Mouse (Mus musculus): ENCODE results near the gene Tcp11.
A peak's percentile ranks its signal among the peaks of the same experiment; 100 is the strongest.

Tcp11 gene

DNA sequence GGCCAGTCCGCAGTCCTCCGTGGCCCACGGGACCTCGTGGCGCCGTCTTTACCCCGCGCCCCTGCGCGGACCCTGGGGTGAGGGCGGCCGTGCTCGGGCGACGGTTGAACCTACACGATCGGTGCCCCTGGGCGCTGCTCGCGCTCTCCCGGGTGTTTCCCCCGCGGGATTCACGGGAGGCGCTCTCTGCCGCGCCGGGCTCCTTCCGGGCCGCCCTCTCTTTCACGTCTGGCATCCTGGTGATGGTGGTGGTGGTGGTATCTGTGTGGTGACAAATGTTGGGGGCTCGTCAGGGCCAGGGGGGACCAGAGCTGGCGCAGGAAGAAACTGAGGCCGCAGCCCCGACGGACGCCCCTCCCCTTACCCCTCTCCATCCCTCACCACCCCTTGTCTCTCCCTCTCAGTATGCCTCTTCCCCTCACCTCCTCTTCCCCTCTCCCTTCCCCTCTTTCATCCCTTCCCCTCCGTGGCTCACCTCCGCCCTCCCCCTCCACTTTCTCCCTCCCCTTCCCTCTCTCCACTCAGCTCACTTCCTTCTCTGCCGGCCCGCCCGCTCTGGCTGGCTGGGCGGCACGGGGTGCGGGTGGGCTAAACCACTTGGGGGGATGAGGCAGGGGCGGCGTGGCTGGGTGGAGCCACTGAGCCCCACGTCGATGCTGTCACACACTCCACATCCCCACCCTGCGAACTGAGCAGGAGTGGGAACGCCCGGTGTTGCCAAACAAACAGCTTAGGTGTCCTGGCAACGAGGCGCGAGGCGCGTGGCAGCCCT lies at the start of gene Tcp11:
Gene Tcp11, minus strand, starts transcription at position 595 of the 772 bp plus-strand sequence.
- peak; percentile 33 for DNase-seq (ENCODE audit: low spot score)

DNA sequence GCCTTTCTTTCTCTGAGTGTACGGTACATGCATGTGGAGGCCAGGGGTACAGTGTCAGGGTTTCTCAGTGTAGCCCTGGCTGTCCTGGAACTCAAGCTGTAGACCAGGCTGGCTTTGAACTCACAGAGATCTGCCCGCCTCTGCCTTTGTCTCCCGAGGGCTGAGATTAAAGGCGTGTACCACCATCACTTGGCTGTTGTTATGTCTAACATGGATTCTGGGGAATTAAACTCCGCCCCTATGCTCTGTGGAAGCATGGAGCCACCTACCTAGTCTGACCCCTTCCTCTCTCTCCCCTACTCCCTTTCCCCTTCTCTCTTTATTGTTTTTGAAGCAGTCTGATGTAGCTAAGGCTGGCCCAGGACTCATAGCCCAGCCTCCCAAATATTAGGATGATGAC lies 49.4 kb upstream of the Tcp11 start:
- no peak for DNase-seq (ENCODE audit: low spot score)

DNA sequence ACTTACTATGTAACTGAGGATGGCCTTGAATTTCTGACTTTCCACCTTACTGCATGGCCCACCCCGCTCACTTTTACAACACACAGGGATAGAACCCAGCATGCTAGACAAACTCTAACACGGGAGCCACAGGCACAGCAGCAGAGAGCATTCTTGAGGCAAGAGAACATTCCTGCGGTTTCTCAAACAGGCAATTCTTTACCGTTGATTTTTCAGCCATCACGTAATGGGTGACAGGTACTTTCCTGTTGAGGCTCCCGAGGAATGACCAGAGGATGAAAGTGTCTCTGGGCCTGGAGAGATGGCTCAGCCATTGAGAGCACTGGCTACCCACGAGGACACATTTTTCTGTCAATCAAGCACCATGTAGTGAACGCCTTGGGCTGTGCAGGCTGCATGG lies 43.9 kb upstream of the Tcp11 start:
- DNase-seq (ENCODE audit: low spot score): no peak

DNA sequence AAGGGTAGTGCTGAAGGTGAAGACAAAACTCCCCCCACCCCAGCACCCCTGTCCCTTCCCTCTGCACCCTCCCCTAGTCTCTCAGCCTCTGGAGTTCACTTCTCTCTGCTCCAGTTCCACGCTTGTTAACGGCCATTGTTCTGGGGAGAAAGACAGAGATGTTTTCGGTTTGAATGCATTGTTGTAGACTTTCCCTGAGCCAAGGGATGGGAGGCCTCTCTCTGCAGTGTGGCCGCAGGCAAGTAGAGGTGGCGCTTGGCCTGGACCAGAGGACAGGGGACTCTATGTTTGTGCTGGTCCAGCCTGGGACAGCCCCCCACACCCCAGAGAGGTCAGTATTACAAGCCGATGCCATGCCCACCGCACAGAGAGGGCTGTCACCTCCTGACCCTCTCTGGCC lies 43.2 kb upstream of the Tcp11 start:
- DNase-seq (ENCODE audit: low spot score): no peak

DNA sequence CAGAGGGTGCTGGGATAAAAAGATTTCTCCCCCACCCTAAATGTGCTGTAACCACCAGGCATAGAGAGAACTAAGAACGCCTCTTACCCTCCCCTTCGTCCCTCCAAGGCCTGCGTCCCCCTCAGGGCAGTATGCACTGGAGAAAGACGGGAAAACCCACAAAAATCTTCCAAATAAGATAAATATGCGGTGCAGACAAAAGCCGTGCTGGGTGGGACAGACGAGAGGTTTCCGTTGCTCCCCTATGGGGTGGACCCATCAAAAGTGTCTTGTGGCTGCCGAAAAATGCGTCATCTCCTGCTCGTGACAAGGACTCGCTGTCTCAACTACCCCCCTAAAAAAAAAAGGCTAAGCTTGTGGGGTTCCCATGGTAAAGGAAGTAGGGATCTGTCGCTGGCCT lies 42.5 kb upstream of the Tcp11 start:
- no peak for DNase-seq (ENCODE audit: low spot score)

DNA sequence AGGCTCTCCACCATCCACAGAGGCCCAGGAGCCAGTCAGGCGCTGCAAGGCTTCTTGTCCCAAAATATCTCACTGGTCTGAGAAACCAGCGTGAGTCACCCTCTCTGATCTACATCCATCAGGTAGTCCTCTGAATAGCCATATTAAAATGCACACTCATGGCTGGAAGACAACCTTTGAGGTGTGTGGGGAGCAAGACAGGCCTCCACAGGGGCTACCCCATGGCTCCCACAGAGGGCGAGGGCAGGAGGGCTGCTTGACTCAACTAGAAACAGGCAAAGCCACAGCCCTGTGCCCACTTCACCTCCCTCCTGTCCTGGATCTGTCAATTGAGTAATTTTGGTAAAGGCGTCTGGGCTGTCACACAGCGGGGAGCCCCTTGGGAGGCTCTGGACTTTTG lies 40.0 kb upstream of the Tcp11 start:
- no peak for DNase-seq (ENCODE audit: low spot score)

DNA sequence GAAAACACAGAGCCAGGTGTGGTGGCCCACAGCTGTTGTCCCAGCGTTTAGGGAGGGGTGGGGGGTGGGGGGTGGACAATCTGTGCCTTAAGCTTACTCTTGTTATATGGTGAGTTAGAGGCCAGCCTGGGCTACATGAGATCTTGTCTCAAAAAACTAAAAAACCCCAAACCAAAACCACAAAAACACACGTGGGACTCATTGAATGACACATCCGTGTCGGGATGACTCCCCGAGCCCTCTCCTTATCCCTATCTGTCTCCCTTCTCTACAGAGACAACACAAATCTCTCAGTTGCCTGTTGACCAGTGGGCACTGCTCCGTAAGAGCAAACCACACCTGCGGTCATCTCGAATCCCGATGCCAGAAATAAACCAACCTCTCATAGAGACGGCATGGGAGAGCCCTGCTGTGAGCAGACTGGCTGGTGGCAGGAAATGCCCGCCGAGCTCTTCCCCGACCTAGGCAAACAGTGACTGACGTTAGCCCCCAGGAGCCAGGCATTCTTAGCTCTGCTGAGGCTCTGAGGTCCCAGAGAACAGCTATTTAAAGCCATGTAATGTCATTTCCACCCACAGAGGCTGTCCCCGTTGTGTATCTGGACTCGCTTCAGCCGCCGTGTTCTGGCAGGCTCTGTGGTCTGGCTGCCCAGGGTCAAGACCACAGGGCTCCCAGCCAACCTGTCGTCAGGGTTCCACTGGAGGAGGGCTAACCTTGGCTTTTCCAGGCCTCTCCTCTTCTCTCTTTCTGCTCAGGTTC lies 37.2 kb upstream of the Tcp11 start:
- DNase-seq (ENCODE audit: low spot score): no peak

DNA sequence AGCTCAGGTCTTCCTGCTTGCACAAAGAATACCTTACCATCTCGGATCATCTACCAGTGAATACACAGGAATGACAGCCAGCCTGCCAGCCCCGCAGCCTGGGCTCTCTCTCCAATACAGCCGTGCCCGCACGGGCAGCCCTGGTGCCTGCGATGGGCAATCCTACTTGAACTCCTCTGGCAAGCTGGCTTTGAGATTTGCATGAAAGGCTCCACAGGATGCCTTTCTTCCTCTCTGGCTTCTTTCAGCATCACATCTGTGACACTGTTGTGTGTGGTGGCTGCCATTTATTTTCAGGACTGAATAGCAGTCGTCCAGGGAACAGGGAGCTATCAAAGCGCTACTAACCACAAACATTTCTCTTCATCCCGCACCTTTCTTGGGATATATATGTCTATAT lies 35.9 kb upstream of the Tcp11 start:
- no peak for DNase-seq (ENCODE audit: low spot score)

DNA sequence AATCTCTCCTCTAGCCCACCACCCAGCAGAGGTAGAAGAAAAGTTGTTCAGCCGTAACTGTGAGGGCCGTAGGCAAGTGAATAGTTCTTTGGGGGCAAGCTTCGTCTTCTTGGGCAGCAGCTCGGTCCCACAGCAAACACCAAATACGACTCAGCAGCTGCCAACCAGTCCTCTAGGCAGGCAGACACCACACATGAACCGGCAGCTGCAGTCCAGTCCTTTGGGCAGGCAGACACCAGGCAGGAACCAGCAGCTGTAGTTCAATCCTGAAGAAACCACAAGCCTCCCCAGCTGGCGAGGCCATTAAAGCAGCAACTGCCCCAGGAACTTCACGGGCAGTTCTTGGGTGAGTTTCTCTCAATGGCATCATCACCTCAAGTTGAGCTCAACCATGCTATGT lies 31.8 kb upstream of the Tcp11 start:
- no peak for DNase-seq (ENCODE audit: low spot score)

DNA sequence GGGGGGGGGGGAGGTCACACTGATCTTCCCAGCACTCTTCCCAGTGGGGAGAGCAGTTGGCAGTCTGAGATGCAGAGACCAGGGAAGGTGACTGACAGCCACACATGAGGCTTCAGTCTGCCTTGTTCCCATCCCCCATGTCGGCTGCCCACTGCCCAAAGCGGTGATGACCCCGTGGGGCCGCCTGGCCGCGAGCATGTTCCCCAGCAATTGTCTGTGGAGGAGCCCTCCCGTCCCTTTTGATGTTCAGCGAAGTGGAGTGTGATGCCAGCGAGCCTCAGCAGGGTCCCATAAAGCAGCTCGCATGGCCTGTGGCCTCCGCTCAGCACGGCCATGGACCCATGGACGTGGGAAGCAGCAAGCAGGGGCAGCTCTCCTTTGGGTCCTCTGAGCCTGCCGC lies 26.8 kb upstream of the Tcp11 start:
- DNase-seq (ENCODE audit: low spot score): no peak

DNA sequence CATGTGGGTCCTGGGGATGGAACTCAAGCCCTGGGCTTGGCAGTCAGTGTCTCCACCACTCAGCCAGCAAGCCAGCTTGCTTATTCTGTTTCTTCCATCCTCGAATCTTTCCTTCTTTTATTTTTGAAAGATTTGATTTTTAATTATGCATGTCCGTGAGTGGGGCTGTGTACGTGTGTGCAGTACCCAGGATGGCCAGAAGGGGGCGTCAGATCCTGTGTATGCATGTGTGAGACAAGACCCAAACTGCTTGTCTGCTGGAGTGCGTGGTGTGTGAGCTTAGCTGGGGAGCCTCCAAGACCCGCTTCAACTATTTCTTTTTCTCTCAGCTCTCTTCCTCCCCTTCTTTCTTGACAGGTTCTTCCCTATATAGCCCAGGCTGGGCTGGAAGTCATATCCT lies 25.9 kb upstream of the Tcp11 start:
- peak; percentile 10 for DNase-seq (ENCODE audit: low spot score)

DNA sequence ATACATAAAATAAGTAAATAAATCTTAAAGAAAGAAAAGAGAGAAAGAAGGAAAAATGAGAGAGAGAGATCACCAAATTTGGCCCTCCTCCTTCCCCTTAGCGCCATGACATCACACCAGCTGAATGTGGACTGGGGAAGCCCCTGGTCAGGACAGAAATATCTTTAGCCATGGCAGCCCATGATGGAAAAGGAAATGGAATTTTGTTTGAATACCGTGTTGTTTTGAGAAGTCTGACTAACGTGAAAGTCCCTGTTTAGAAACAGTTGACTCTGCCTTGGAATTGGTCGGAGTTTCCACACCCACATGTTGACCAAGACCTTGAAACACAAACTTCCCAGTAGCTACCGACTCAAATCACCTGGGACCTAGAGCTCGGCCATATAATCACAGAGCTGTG lies 24.0 kb upstream of the Tcp11 start:
- no peak for DNase-seq (ENCODE audit: low spot score)

DNA sequence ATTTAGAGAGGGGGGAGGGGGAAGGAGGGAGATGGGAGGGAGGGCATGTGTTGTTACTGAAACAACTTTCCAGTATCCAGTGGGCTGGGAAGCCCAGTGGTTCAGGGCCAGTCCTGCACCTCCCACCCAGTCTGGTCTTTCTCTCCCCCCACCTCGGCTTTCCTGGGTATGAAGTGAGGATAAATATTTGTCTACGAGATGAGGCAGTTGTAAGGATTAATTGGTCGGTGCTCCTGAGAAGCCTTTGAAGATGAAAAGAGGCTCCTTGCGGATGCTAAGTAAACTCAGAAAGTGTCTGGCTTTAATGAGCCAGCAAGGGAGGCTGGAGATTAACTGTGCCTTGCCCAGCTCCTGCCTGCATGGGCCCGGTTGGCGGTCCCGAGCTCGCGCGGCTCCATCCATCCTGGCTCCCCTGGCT lies 21.5 kb upstream of the Tcp11 start:
- DNase-seq (ENCODE audit: low spot score): no peak

DNA sequence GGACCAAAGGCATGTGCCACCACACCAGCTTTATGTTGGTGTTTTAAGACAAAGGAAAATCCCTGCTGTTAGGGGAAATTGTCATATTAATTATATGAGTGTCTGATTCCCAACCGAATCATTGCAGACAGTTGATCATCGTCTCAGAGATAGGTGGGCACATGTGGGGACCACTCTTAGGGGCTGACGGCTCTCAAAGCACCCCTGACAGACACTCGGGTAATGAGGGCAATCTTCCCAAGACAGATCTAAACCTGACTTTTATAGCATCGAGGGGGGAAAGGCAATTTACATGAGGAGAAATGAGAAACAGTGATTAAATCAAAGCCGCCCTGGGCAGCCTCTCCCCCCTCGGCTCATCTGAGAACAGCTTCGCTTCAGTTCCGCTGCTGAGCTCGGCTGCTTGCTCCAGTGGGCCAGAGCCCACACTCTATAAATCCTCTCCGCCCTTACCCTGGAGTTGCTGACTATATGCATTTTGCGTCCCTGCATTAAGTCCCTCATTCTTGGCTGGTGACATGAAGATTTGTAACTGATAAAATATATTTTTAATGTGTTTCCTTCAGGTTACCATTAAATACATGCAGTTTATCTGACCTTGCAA lies 20.9 kb upstream of the Tcp11 start:
- DNase-seq (ENCODE audit: low spot score): no peak

DNA sequence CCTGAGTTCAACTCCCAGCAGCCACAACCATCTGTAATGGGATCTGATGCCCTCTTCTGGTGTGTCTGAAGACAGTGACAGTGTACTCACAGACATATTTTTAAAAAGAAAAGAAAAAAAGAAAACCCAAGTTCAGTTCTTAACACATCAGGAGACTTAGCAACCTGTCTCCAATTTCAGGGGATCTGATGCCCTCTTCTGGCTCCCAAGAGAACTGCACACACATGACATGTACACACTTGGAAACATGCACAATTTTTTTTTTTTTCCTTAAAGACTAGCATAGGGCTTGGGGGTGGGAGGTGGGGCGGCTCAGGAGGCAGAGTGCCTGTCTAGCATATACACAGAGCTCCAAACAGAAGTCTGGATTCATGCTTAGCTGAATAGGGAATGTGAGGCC lies 20.2 kb upstream of the Tcp11 start:
- DNase-seq (ENCODE audit: low spot score): no peak

DNA sequence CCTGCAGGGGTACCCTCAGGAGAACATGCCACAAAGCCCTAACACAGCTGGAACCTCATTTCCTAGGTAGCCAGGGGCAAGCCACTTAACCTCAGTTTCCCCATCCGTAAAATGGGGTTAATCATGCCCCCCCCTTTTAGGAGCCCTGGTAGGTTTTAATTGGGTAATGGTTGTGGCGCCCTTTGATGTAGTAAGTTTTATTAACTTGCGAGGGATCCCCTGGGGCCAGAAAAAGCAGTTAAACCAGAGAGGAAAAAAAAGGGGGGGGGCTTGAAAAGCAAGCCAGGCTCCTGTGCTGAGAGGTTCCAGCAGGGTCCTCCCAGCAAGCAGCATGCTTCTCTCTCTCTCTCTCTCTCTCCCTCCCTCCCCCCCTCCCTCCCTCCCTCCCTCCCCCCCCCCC lies 18.6 kb upstream of the Tcp11 start:
- no peak for DNase-seq (ENCODE audit: low spot score)

DNA sequence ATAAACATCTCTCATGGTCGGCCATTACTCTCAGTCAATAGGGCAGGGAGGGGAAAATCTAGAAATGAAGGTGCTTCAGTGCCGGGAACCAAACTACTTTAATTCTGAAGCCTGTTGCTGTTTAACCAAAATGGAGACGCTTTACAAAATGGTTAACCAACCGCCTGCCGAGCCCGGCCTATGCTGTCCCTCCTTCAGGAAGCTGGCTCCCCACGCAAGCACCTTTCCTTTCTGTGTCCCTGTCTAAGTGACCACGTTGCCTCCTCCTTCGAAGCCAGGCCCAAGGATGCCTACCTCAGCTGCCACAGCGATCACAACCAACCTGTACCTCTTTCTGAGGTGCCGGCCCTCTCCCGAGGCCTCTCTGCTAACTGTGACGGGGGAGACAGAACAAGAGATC lies 16.9 kb upstream of the Tcp11 start:
- DNase-seq (ENCODE audit: low spot score): no peak

DNA sequence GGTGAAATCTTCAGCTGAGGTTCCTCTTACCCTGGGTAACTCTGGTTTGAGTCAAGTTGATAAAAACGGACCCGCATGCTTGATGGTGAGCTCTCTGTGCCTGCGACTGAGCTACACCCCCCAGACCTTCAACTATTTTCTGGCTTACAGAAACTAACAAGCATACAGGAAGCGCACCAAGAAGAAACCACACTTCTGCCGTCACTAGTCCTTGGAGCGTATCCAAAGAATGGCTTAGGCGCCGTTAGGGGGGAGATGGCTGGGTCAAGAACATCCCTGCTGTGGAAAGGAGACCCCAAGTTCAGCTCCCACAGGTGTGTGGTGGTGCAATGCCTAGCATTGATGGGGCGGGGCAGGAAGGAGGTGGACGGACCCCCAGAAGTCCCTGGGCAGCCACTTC lies 16.0 kb upstream of the Tcp11 start:
- DNase-seq (ENCODE audit: low spot score): no peak

DNA sequence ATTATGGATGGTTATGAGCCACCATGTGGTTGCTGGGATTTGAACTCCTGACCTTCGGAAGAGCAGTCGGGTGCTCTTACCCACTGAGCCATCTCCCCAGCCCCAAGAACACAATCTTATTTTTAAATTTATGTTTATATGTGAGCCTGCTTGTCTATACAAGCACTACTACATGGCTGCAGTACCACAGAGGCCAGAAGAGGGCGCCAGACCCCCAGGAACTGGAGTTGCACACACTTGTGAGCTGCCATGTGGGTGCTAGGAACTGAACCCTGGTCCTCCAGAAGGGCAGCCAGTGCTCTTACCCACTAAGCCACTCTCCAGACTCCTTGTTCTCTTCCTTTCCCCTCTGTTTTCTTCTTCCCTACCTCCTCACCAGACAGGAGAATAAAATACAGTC lies 13.4 kb upstream of the Tcp11 start:
- no peak for DNase-seq (ENCODE audit: low spot score)

DNA sequence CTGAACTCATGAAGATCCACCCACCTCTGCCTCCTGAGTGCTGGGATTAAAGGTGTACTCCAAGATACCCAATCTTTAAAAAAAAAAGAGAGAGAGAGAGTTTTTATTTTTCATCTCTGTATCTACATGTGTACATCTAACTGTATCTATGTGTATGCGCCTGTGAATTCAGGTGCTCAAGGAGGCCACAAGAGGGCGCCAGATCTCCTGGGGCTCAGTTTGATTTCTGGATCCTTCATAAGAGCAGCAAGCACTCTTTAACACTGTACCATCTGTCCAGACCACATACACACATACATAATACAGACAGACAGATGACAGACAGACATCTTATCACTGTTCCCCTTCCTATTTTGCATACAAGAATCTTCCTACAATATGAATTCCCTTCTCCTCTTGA lies 11.9 kb upstream of the Tcp11 start:
- no peak for DNase-seq (ENCODE audit: low spot score)

DNA sequence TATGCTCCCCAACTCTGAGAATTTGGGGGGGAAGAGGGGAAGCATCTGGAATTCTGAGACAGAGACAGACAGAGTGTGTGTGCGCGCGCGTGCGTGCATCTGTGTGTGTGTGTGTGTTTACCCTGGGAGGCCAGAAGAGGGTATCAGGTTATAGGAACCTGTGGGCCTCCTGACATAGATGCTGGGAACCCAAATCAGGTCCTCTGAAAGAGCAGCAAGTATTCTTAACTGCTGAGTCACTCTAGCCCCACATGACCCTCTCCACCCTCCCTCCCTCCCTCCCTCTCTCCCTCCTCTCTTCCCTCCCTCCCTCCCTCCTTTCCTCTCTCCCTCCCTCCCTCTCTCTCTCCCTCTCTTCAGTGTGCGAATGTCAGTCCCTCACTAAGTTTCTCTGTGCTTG lies 8.3 kb upstream of the Tcp11 start:
- no peak for DNase-seq (ENCODE audit: low spot score)

DNA sequence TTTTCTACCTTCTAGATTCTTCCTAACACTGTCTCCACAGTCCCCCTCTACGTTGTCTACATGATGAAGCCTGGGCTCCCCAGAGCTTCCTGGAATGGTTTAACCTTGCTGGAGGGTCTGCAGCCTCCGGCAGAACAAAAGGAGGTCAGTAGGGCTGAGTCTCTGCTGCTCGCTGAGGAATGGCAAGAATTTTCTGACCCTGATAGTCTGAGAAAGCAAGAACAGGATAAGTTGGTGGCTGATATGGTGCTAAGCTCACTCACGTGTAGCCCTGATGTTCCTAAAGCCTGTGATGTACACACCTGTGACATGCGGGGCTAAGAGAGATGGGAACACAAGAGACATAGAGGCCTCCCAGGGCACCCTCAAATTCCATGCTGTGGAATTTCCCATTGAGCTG lies 7.0 kb upstream of the Tcp11 start:
- DNase-seq (ENCODE audit: low spot score): no peak

DNA sequence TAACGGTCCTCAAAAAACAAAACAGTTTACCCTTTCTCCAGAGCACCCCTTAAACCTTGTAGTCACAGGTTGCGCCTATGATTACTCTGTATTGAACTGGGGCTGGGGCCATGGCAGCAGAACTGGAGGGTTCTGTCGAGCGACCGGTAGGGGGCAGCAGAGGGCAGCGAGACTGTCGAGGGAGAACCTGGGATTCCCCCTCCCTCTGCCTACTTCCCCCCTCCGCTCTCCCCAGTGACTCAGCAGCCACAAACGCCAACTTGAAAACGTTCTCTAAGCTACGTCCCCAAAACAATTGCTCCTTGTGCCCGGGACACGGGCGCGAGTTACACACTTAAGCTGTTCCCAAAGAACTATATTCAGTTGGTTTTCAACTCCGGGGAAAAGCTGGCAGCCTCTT lies 4.5 kb upstream of the Tcp11 start:
- DNase-seq (ENCODE audit: low spot score): peak; percentile 78
